Mouse (Mus musculus): ENCODE measurements around the gene Chrnb2.

DNA sequence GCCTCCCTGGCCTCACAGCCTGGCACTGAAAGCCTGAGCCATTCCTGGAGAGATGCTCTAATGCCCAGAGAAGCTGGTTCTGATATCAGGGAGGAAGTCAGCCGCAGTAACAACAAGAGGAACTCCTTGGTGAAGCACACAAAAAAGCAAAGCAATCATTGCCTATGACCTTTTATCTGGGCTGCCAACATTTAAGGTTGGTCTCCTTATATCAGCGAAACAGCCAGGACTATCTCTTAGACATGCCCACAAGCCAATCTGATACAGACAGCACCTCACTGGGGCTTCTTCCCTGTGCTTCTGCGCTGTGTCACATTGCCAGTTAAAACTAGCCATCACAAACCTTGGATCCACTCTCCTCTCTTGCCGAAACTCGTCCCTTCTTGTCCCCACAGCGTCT, 25.9 kb downstream of the Chrnb2 start:
- TF ChIP-seq ZC3H11A (IDR thresholded peaks at IDR 0.05; ENCODE audit: low read depth, low read length) (no peak), ZNF384 (IDR thresholded peaks at IDR 0.05; ENCODE audit: low read depth, low read length) (no peak), GABPA (IDR thresholded peaks at IDR 0.05; ENCODE audit: low read depth, low read length) (no peak), MXI1 (IDR thresholded peaks at IDR 0.05; ENCODE audit: low read depth, low read length) (no peak), EP300 (IDR thresholded peaks at IDR 0.05; ENCODE audit: low read depth in 1 of 2, low read length in 2 of 2) (peak; percentile 42 to 51; a peak in 3 of 4 replicates), MAX (IDR thresholded peaks at IDR 0.05; ENCODE audit: low read length) (no peak), CTCF (IDR thresholded peaks at IDR 0.05 in 2 of 3, conservative IDR thresholded peaks at IDR 0.05 in 1 of 3; ENCODE audit: control insufficient read depth in 1 of 3, insufficient read depth in 1 of 3, low read depth in 2 of 3, low read length in 3 of 3, poor library complexity in 1 of 3, severe bottlenecking in 1 of 3) (no peak), HCFC1 (IDR thresholded peaks at IDR 0.05; ENCODE audit: low read depth, low read length) (no peak), RCOR1 (IDR thresholded peaks at IDR 0.05; ENCODE audit: low read depth, low read length) (peak; percentile 68; the same call in 1 of the 2 replicates), E2F4 (IDR thresholded peaks at IDR 0.05; ENCODE audit: borderline replicate concordance, low read depth, low read length) (no peak), POLR2AphosphoS5 (IDR thresholded peaks at IDR 0.05; ENCODE audit: borderline replicate concordance, low read depth, low read length) (no peak), POLR2A (IDR thresholded peaks at IDR 0.05; ENCODE audit: control insufficient read depth in 1 of 2, insufficient read depth in 1 of 2, low read depth in 1 of 2, low read length in 2 of 2, poor library complexity in 1 of 2) (no peak)
